Comparison of ENCODE assay signal across 17 mouse cellular contexts in the genomic region with DNA sequence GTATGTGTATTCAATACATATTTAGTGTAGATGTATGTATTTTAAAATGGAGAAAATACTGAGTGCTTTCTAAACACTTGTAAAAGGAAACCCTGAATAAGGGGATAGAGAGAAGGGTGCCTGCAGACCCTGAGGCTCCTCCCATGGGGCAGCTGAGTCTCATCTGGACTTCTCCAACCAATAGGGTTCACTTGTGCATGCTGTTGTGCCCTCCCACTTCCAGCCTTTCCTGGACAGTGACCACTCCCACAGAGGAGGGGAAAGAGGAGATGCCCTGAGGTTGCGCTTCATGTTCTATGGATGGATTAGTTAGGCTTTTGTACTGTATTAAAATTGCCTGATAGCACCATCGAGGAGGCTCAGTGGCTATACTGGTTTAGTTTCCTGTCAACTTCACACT.
"Had no signal": no experiment of that assay in that cellular context is flagged by ENCODE, and none has a peak within 500 bp of the region (broad histone marks: within the 10 kb centered on the region; RNA-seq: fewer than 3 reads in every experiment).

No protein-coding gene starts in this region.

- ATAC-seq: midbrain, embryonic 13.5 days; midbrain, embryonic 16.5 days had no signal

- H3K4me1 ChIP-seq: liver, embryonic 13.5 days had no signal

- H3K4me3 ChIP-seq: liver, embryonic 13.5 days; megakaryocyte, embryonic 14.5 days; midbrain, embryonic 10.5 days; midbrain, embryonic 13.5 days; myocyte; neural tube, embryonic 13.5 days; stomach, embryonic 15.5 days had no signal

- H3K4me2 ChIP-seq: liver, embryonic 13.5 days; midbrain, embryonic 13.5 days; neural tube, embryonic 13.5 days; stomach, embryonic 15.5 days had no signal

- H3K9me3 ChIP-seq: liver, embryonic 13.5 days; midbrain, embryonic 10.5 days; midbrain, embryonic 13.5 days; neural tube, embryonic 13.5 days; stomach, embryonic 15.5 days had no signal

- H3K27ac ChIP-seq: liver, embryonic 13.5 days; midbrain, embryonic 10.5 days; midbrain, embryonic 13.5 days; neural tube, embryonic 13.5 days; stomach, embryonic 15.5 days had no signal

- H3K9ac ChIP-seq: liver, embryonic 13.5 days; midbrain, embryonic 13.5 days; neural tube, embryonic 13.5 days; stomach, embryonic 15.5 days had no signal

- DNase-seq: kidney, adult 9 months; kidney, postnatal 10 days; kidney, postnatal 4 days; liver, embryonic 13.5 days; lung, adult 2 months; lung, postnatal 14 days; retina, postnatal 1 day; right cerebral cortex, postnatal 25 days; spleen, adult 18-20 months; thymus, postnatal 25 days had no signal

- H3K36me3 ChIP-seq: liver, embryonic 13.5 days; midbrain, embryonic 10.5 days; midbrain, embryonic 13.5 days; neural tube, embryonic 13.5 days; stomach, embryonic 15.5 days had no signal

- H3K27me3 ChIP-seq: liver, embryonic 13.5 days; midbrain, embryonic 13.5 days; neural tube, embryonic 13.5 days; stomach, embryonic 15.5 days had no signal
